Comparison of ENCODE assay signal across 18 mouse cellular contexts in the genomic region with DNA sequence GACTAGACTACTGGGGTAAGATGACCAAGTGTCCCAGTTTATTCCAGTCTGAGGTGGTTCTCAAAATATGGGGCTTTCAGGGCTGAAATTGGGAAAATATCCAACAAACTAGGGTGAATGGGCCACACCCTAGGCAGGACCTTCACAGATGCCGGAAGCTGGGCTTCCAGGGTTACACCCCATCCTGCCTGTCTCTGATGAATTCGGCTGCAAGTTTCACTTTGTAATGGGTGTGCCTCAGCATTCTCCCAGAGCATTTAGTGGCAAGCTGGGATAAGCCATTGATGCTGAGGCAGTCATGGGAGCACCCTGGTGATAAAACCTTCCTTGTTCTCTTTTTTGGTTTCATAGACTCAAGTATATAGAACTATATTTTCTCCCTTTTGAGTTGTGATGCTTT.
"Had no signal": no experiment of that assay in that cellular context is flagged by ENCODE, and none has a peak within 500 bp of the region (broad histone marks: within the 10 kb centered on the region; RNA-seq: fewer than 3 reads in every experiment).

No protein-coding gene starts in this region.

- H3K4me1 ChIP-seq: liver, embryonic 13.5 days; megakaryocyte, embryonic 14.5 days; midbrain, embryonic 10.5 days; midbrain, embryonic 13.5 days; neural tube, embryonic 13.5 days had no signal

- H3K9ac ChIP-seq: liver, embryonic 13.5 days; lung, embryonic 14.5 days; midbrain, embryonic 13.5 days; neural tube, embryonic 13.5 days had no signal

- H3K36me3 ChIP-seq: liver, embryonic 13.5 days; midbrain, embryonic 10.5 days; midbrain, embryonic 13.5 days; neural tube, embryonic 13.5 days had no signal

- H3K27ac ChIP-seq: kidney, postnatal 0 days; layer of hippocampus, adult 2 months; left cerebral cortex, adult 2 months; liver, embryonic 13.5 days; midbrain, embryonic 10.5 days; midbrain, embryonic 13.5 days; neural tube, embryonic 13.5 days; stomach, postnatal 0 days had no signal

- H3K4me2 ChIP-seq: liver, embryonic 13.5 days; lung, embryonic 14.5 days; midbrain, embryonic 13.5 days; neural tube, embryonic 13.5 days had no signal

- ATAC-seq: midbrain, embryonic 13.5 days; midbrain, embryonic 16.5 days had no signal

- H3K4me3 ChIP-seq: layer of hippocampus, adult 2 months; left cerebral cortex, adult 2 months; liver, embryonic 13.5 days; megakaryocyte, embryonic 14.5 days; midbrain, embryonic 10.5 days; midbrain, embryonic 13.5 days; myocyte; neural tube, embryonic 13.5 days had no signal

- H3K9me3 ChIP-seq: liver, embryonic 13.5 days; midbrain, embryonic 10.5 days; midbrain, embryonic 13.5 days; neural tube, embryonic 13.5 days had no signal

- DNase-seq: kidney, postnatal 25 days; layer of hippocampus, adult 9-11 months; layer of hippocampus, postnatal 36 days; liver, embryonic 13.5 days; lung, embryonic 14.5 days; lung, postnatal 10 days; lung, postnatal 36 days; thymus, postnatal 25 days had no signal

- H3K27me3 ChIP-seq: liver, embryonic 13.5 days; midbrain, embryonic 13.5 days; neural tube, embryonic 13.5 days had no signal
